8 mouse cellular contexts compared by ENCODE assay signal in the genomic region with DNA sequence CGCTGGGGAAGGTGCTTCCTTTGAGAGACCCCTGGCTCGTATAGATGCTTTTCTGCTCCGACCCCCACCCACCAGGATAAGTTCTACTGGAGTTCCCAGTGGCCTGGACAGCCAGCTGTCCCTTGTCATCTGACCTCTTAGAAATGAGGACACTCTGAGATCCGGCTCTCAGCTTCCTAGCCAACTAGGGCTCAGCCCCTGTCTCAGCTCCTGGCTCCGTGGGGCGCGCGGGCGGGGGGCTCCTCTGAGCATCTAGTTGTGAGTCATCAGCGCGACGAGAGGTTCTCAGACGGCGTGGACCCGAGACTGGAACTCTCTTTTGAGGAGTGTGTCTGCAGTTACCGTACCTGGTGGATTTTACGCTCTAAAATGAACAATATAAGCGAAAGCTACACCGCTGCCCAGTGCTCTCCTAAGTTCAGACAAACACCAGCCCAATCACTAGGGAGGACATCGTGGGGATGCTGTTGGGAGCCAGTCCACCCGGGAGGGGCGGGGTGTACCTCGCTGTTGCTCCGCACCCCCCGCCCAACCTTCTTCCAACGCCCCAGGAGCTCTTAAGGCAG. TPM values are rescaled to one million over a fixed set of nuclear protein-coding genes. Genes with fewer than 3 reads are reported as not detected.
DNase-seq lines count a peak whose midpoint lies in the region; ATAC-seq lines count a peak whose summit lies in the region.

No protein-coding gene starts in this region.

- no peaks in the 10 kb centered on the region for H3K36me3 ChIP-seq in heart, embryonic 12.5 days
- H3K36me3 ChIP-seq in neural tube, embryonic 12.5 days: no peaks in the 10 kb centered on the region

- H3K9me3 ChIP-seq in heart, embryonic 12.5 days (replicated peaks): no peaks in the 10 kb centered on the region
- H3K9me3 ChIP-seq in neural tube, embryonic 12.5 days: no peaks in the 10 kb centered on the region

- H3K4me2 ChIP-seq in heart, embryonic 12.5 days: peak overlapping the region; percentile 100
- H3K4me2 ChIP-seq in neural tube, embryonic 12.5 days (replicated peaks): peak overlapping the region; percentile 100

- peaks cover 67% of the 10 kb centered on the region for H3K27me3 ChIP-seq in heart, embryonic 12.5 days (replicated peaks)
- H3K27me3 ChIP-seq in neural tube, embryonic 12.5 days (replicated peaks): peaks cover 52% of the 10 kb centered on the region

- no peak for ATAC-seq in heart, embryonic 12.5 days (ENCODE audit: insufficient number of reproducible peaks, low FRiP score)
- ATAC-seq in neural tube, embryonic 12.5 days (ENCODE audit: low FRiP score, low read depth): peak; percentile 24; the same call in 1 of the 2 replicates

- peak overlapping the region; percentile 74 for H3K9ac ChIP-seq in heart, embryonic 12.5 days
- H3K9ac ChIP-seq in neural tube, embryonic 12.5 days: peak overlapping the region; percentile 52

- H3K4me1 ChIP-seq in heart, embryonic 12.5 days (replicated peaks): peaks cover 24% of the 10 kb centered on the region
- peaks cover 20% of the 10 kb centered on the region for H3K4me1 ChIP-seq in neural tube, embryonic 12.5 days

- peak; percentile 12 to 22 for DNase-seq in cerebellum, postnatal 10 days
- DNase-seq in cerebellum, adult 9-10 months: no peak
- peak; percentile 22 for DNase-seq in R1 (ENCODE audit: low read depth, low spot score)
- peak; percentile 17 to 42 for DNase-seq in kidney, postnatal 25 days
- no peak for DNase-seq in B cell, adult 2 months
- no peak for DNase-seq in adrenal gland, adult 18-20 months (ENCODE audit: low spot score in 2 of 2)

- under 1% methylated on average over 26 of the region's 26 CpGs for WGBS in heart, embryonic 12.5 days
- WGBS in neural tube, embryonic 12.5 days: under 1% methylated on average over 26 of the region's 26 CpGs

- H3K27ac ChIP-seq in heart, embryonic 12.5 days (ENCODE audit: poor library complexity, severe bottlenecking): no peak overlapping the region
- no peak overlapping the region for H3K27ac ChIP-seq in neural tube, embryonic 12.5 days

- H3K4me3 ChIP-seq in heart, embryonic 12.5 days: peak overlapping the region; percentile 72
- H3K4me3 ChIP-seq in neural tube, embryonic 12.5 days: peak overlapping the region; percentile 56

RNA-seq across cellular contexts. Expression of gene Ank3, which starts 0.3 kb away (rescaled TPM):
- polyA plus RNA-seq in heart, embryonic 12.5 days (2016; fragmentation: Nextera tagmentation; extraction: Ambion mirVana): 61.9 and 65.5 TPM in 2 replicates
- 95.5 and 102 TPM in 2 replicates for polyA plus RNA-seq in neural tube, embryonic 12.5 days (2016; fragmentation: Nextera tagmentation; extraction: Ambion mirVana)
- total RNA-seq in adrenal gland, adult 18-20 months (2021): 10 to 100 TPM; 10.1 to 11.7 TPM

RNA-seq across cellular contexts. Expression of gene Cdk1, which starts 45.5 kb away (rescaled TPM):
- 337 and 339 TPM in 2 replicates for polyA plus RNA-seq in heart, embryonic 12.5 days (2016; fragmentation: Nextera tagmentation; extraction: Ambion mirVana)
- polyA plus RNA-seq in neural tube, embryonic 12.5 days (2016; fragmentation: Nextera tagmentation; extraction: Ambion mirVana): 222 and 223 TPM in 2 replicates
- total RNA-seq in adrenal gland, adult 18-20 months (2021): 1 to 10 TPM; 3.0 to 4.3 TPM

Comparison
In these comparisons a context has a peak if more than half of its experiments do, and no peak if none do; other contexts are left out.
1. DNase-seq: peak in cerebellum, postnatal 10 days (2 of 2), R1 (single experiment) and kidney, postnatal 25 days (2 of 2); none in cerebellum, adult 9-10 months (single experiment), B cell, adult 2 months (0 of 2) and adrenal gland, adult 18-20 months (0 of 2).